ENCODE assay signal across 15 mouse cellular contexts in genomic region chr4:104606881-104607280, GRCm38 (mm10).
DNase-seq lines count a peak whose midpoint lies in the region; ATAC-seq lines count a peak whose summit lies in the region.
"Had no signal": no experiment of that assay in that cellular context is flagged by ENCODE, and none has a peak within 500 bp of the region (broad histone marks: within the 10 kb centered on the region; RNA-seq: fewer than 3 reads in every experiment).

No protein-coding gene starts in this region.

- no peak overlapping the region for H3K9ac ChIP-seq in heart, embryonic 11.5 days (ENCODE audit: low read depth, low read length)
- H3K9ac ChIP-seq in forebrain, embryonic 16.5 days (replicated peaks; ENCODE audit: low read depth, low read length): no peak overlapping the region
- H3K9ac ChIP-seq in neural tube, embryonic 11.5 days (ENCODE audit: low read length): no peak overlapping the region
- H3K9ac ChIP-seq: embryonic facial prominence, embryonic 15.5 days; limb, embryonic 15.5 days; lung, embryonic 15.5 days had no signal

- no peaks in the 10 kb centered on the region for H3K9me3 ChIP-seq in heart, embryonic 10.5 days
- no peaks in the 10 kb centered on the region for H3K9me3 ChIP-seq in heart, embryonic 11.5 days (replicated peaks; ENCODE audit: control insufficient read depth, low read length)
- H3K9me3 ChIP-seq in forebrain, embryonic 16.5 days (ENCODE audit: control insufficient read depth, low read length): no peaks in the 10 kb centered on the region
- no peaks in the 10 kb centered on the region for H3K9me3 ChIP-seq in neural tube, embryonic 11.5 days (ENCODE audit: control insufficient read depth, low read length)
- H3K9me3 ChIP-seq: embryonic facial prominence, embryonic 15.5 days; limb, embryonic 15.5 days; lung, embryonic 15.5 days had no signal

- WGBS in heart, embryonic 10.5 days: 91% methylated on average over 8 of the region's 8 CpGs
- WGBS in heart, embryonic 11.5 days (ENCODE audit: insufficient replicate concordance): 72% methylated on average over 8 of the region's 8 CpGs
- 10% methylated on average over 8 of the region's 8 CpGs for WGBS in forebrain, embryonic 16.5 days
- 44% methylated on average over 8 of the region's 8 CpGs for WGBS in neural tube, embryonic 11.5 days

- peak; percentile 61 for DNase-seq in heart, embryonic 10.5 days (ENCODE audit: low spot score)
- DNase-seq in embryo, embryonic 11 days: peak; percentile 56
- peak; percentile 47 for DNase-seq in neural tube, embryonic 11.5 days (ENCODE audit: low spot score)
- no peak for DNase-seq in lung, postnatal 4 days
- DNase-seq in adipocyte (ENCODE audit: low spot score): no peak
- DNase-seq in left cerebral cortex, postnatal 25 days (ENCODE audit: low spot score in 2 of 2): no peak
- DNase-seq: adrenal gland, postnatal 25 days; heart, adult 18-20 months; heart, postnatal 14 days had no signal

- H3K4me3 ChIP-seq in heart, embryonic 10.5 days: no peak overlapping the region
- H3K4me3 ChIP-seq in heart, embryonic 11.5 days (ENCODE audit: low read depth, low read length): no peak overlapping the region
- no peak overlapping the region for H3K4me3 ChIP-seq in forebrain, embryonic 16.5 days (replicated peaks; ENCODE audit: low read length)
- no peak overlapping the region for H3K4me3 ChIP-seq in neural tube, embryonic 11.5 days (ENCODE audit: low read depth, low read length)
- H3K4me3 ChIP-seq: embryonic facial prominence, embryonic 15.5 days; limb, embryonic 15.5 days; lung, embryonic 15.5 days had no signal

- no peaks in the 10 kb centered on the region for H3K27me3 ChIP-seq in heart, embryonic 10.5 days (ENCODE audit: insufficient read depth, poor library complexity, severe bottlenecking)
- H3K27me3 ChIP-seq in heart, embryonic 11.5 days (ENCODE audit: control insufficient read depth, insufficient read depth, low read length): no peaks in the 10 kb centered on the region
- no peaks in the 10 kb centered on the region for H3K27me3 ChIP-seq in forebrain, embryonic 16.5 days (replicated peaks; ENCODE audit: control insufficient read depth, insufficient read depth, low read length)
- H3K27me3 ChIP-seq in neural tube, embryonic 11.5 days (ENCODE audit: control insufficient read depth, insufficient read depth, low read length): no peaks in the 10 kb centered on the region
- H3K27me3 ChIP-seq: embryonic facial prominence, embryonic 15.5 days; limb, embryonic 15.5 days; lung, embryonic 15.5 days had no signal

- ATAC-seq in heart, embryonic 11.5 days (replicated peaks; ENCODE audit: insufficient number of reproducible peaks, low FRiP score, low TSS enrichment): no peak
- ATAC-seq in forebrain, embryonic 16.5 days: peak; percentile 33; the same call in 1 of the 2 replicates
- no peak for ATAC-seq in neural tube, embryonic 11.5 days (ENCODE audit: insufficient read depth, low FRiP score, low TSS enrichment)
- ATAC-seq: intestine, embryonic 16.5 days had no signal

- no peaks in the 10 kb centered on the region for H3K36me3 ChIP-seq in heart, embryonic 10.5 days
- no peaks in the 10 kb centered on the region for H3K36me3 ChIP-seq in heart, embryonic 11.5 days (ENCODE audit: control insufficient read depth, insufficient read depth, low read length)
- no peaks in the 10 kb centered on the region for H3K36me3 ChIP-seq in forebrain, embryonic 16.5 days (ENCODE audit: control insufficient read depth, insufficient read depth)
- H3K36me3 ChIP-seq in neural tube, embryonic 11.5 days (ENCODE audit: control insufficient read depth, insufficient read depth, low read length): no peaks in the 10 kb centered on the region
- H3K36me3 ChIP-seq: embryonic facial prominence, embryonic 15.5 days; limb, embryonic 15.5 days; lung, embryonic 15.5 days had no signal

- no peaks in the 10 kb centered on the region for H3K4me1 ChIP-seq in heart, embryonic 10.5 days
- no peaks in the 10 kb centered on the region for H3K4me1 ChIP-seq in heart, embryonic 11.5 days (ENCODE audit: control insufficient read depth, insufficient read depth, low read length)
- peaks cover 12% of the 10 kb centered on the region for H3K4me1 ChIP-seq in forebrain, embryonic 16.5 days (replicated peaks; ENCODE audit: control insufficient read depth, insufficient read depth, low read length)
- H3K4me1 ChIP-seq in neural tube, embryonic 11.5 days (ENCODE audit: control insufficient read depth, insufficient read depth, low read length): peaks cover 3% of the 10 kb centered on the region; the same call in 1 of the 2 replicates
- H3K4me1 ChIP-seq: embryonic facial prominence, embryonic 15.5 days; limb, embryonic 15.5 days had no signal

- no peak overlapping the region for H3K4me2 ChIP-seq in heart, embryonic 11.5 days
- H3K4me2 ChIP-seq in forebrain, embryonic 16.5 days (ENCODE audit: low read length): no peak overlapping the region
- no peak overlapping the region for H3K4me2 ChIP-seq in neural tube, embryonic 11.5 days (ENCODE audit: low read depth)
- H3K4me2 ChIP-seq: embryonic facial prominence, embryonic 15.5 days; limb, embryonic 15.5 days; lung, embryonic 15.5 days had no signal

- intact Hi-C loops in left cerebral cortex, postnatal 25 days (cut with DNase I): no loop called here

- H3K27ac ChIP-seq in heart, embryonic 10.5 days: no peak overlapping the region
- H3K27ac ChIP-seq in heart, embryonic 11.5 days (ENCODE audit: low read depth, low read length): no peak overlapping the region
- no peak overlapping the region for H3K27ac ChIP-seq in forebrain, embryonic 16.5 days (ENCODE audit: low read length)
- H3K27ac ChIP-seq in neural tube, embryonic 11.5 days (ENCODE audit: low read depth, low read length): 0 out of 2 replicates have a peak overlapping the region, but pooled peaks have one; percentile 8
- H3K27ac ChIP-seq: embryonic facial prominence, embryonic 15.5 days; limb, embryonic 15.5 days; lung, embryonic 15.5 days had no signal

Comparison
In these comparisons a context has a peak if more than half of its experiments do, and no peak if none do; other contexts are left out.
1. DNase-seq: peak in heart, embryonic 10.5 days (single experiment), embryo, embryonic 11 days (single experiment) and neural tube, embryonic 11.5 days (single experiment); none in lung, postnatal 4 days (0 of 2), adipocyte (single experiment) and left cerebral cortex, postnatal 25 days (0 of 2).